Mouse (Mus musculus) stomach, embryonic 16.5 days (tissue): Measurements from ENCODE around the gene Aff3. TPM values are rescaled to one million over a fixed set of nuclear protein-coding genes. Genes with fewer than 3 reads are reported as not detected.

Experiments used
- ATAC-seq: fragments of 200-750 bp; cut with Nextera tagmentation; 2 replicates; pipeline ENCODE4 v1.8.0; 2017; ENCODE audit warnings: moderate number of reproducible peaks, moderate TSS enrichment; ENCODE audit not compliant: insufficient read depth, low FRiP score
- H3K27ac ChIP-seq: fragments of 300-500 bp; sonication (generic); 2 replicates; pipeline ENCODE4 v1.5.1; 2014; ENCODE audit warnings: low read length
- H3K27me3 ChIP-seq: fragments of 300-500 bp; sonication (generic); 2 replicates; pipeline ENCODE4 v1.6.1; 2014; ENCODE audit warnings: low read length, control low read depth, mixed read lengths; ENCODE audit not compliant: control insufficient read depth, insufficient read depth
- H3K36me3 ChIP-seq: fragments of 300-500 bp; sonication (generic); 2 replicates; pipeline ENCODE4 v1.6.1; 2014; ENCODE audit warnings: low read length; ENCODE audit not compliant: control insufficient read depth, insufficient read depth
- H3K4me1 ChIP-seq: fragments of 300-500 bp; sonication (generic); 2 replicates; pipeline ENCODE4 v1.6.1; 2014; ENCODE audit warnings: low read length, control low read depth, mixed read lengths; ENCODE audit not compliant: control insufficient read depth, insufficient read depth
- H3K4me2 ChIP-seq: fragments of 300-500 bp; sonication (generic); 2 replicates; pipeline ENCODE4 v1.6.1; 2014; ENCODE audit warnings: low read depth, low read length, mixed read lengths
- H3K4me3 ChIP-seq: fragments of 300-500 bp; sonication (generic); replicated peaks from 2 replicates; pipeline ENCODE4 v1.5.1; 2014; ENCODE audit warnings: mild to moderate bottlenecking, low read length
- H3K9ac ChIP-seq: fragments of 300-500 bp; sonication (generic); 2 replicates; pipeline ENCODE4 v1.6.1; 2014; ENCODE audit warnings: low read length
- H3K9me3 ChIP-seq: fragments of 300-500 bp; sonication (generic); replicated peaks from 2 replicates; pipeline ENCODE4 v1.6.1; 2016; ENCODE audit warnings: low read length, control low read depth; ENCODE audit not compliant: control insufficient read depth
- WGBS: fragments of 180-500 bp; shearing (Covaris S2); extraction: QIAGEN DNeasy Blood & Tissue Kit; methylation state at CpG from one replicate; pipeline ENCODE4 v1.1.7; 2014; 5-methylcytosine and 5-hydroxymethylcytosine counted together
- polyA plus RNA-seq: library from polyadenylated mRNA; unstranded; fragments of >200 nt; fragmentation: Nextera tagmentation; extraction: Ambion mirVana; gene quantifications from 2 replicates; pipeline ENCODE4 v1.2.1, GENCODE M21; 2015

Gene Aff3
- polyA plus RNA-seq, 1 experiment from 2014 or later: 3.0 TPM

- Histone ChIP-seq H3K9me3 (no peaks in the 10 kb centered on the region), H3K9ac (no peak overlapping the region), H3K27me3 (no peaks in the 10 kb centered on the region), H3K4me1 (0 out of 2 replicates have a peak, but pooled peaks cover 3% of the 10 kb centered on the region), H3K4me2 (no peak overlapping the region), H3K36me3 (no peaks in the 10 kb centered on the region), H3K4me3 (no peak overlapping the region), H3K27ac (no peak overlapping the region)
- 90% methylated on average over 11 of the region's 11 CpGs for WGBS
- no peak for ATAC-seq
These were observed 357.5 kb downstream of the Aff3 start for GRCm38 (mm10) chr1:38307234-38307633.

- H3K27me3 ChIP-seq: no peaks in the 10 kb centered on the region
- no peaks in the 10 kb centered on the region for H3K36me3 ChIP-seq
- no peak for ATAC-seq
- no peak overlapping the region for H3K4me2 ChIP-seq
- H3K27ac ChIP-seq: no peak overlapping the region
- no peak overlapping the region for H3K9ac ChIP-seq
- no peaks in the 10 kb centered on the region for H3K9me3 ChIP-seq
- 89% methylated on average over 7 of the region's 7 CpGs for WGBS
- 0 out of 2 replicates have a peak, but pooled peaks cover 3% of the 10 kb centered on the region for H3K4me1 ChIP-seq
- no peak overlapping the region for H3K4me3 ChIP-seq
These were observed 358.6 kb downstream of the Aff3 start for GRCm38 (mm10) chr1:38306146-38306545.

GRCm38 (mm10) chr1:38304376-38304775, 360.4 kb downstream of the Aff3 start:
- 78% methylated on average over 11 of the region's 11 CpGs for WGBS
- no peak overlapping the region for H3K4me3 ChIP-seq
- no peaks in the 10 kb centered on the region for H3K27me3 ChIP-seq
- H3K36me3 ChIP-seq: no peaks in the 10 kb centered on the region
- 0 out of 2 replicates have a peak, but pooled peaks cover 3% of the 10 kb centered on the region for H3K4me1 ChIP-seq
- no peak for ATAC-seq
- no peak overlapping the region for H3K9ac ChIP-seq
- H3K9me3 ChIP-seq: no peaks in the 10 kb centered on the region
- no peak overlapping the region for H3K27ac ChIP-seq
- no peak overlapping the region for H3K4me2 ChIP-seq

GRCm38 (mm10) chr1:38298291-38298690, 366.5 kb downstream of the Aff3 start:
- Histone ChIP-seq H3K9ac (no peak overlapping the region), H3K4me2 (no peak overlapping the region), H3K36me3 (no peaks in the 10 kb centered on the region), H3K27ac (no peak overlapping the region), H3K4me1 (no peaks in the 10 kb centered on the region), H3K27me3 (no peaks in the 10 kb centered on the region), H3K4me3 (no peak overlapping the region), H3K9me3 (no peaks in the 10 kb centered on the region)
- no peak for ATAC-seq
- WGBS: 67% methylated on average over 3 of the region's 3 CpGs

- H3K4me3 ChIP-seq: no peak overlapping the region
- no peaks in the 10 kb centered on the region for H3K9me3 ChIP-seq
- 79% methylated on average over 6 of the region's 6 CpGs for WGBS
- no peak overlapping the region for H3K4me2 ChIP-seq
- no peaks in the 10 kb centered on the region for H3K4me1 ChIP-seq
- H3K9ac ChIP-seq: no peak overlapping the region
- no peak overlapping the region for H3K27ac ChIP-seq
- no peaks in the 10 kb centered on the region for H3K27me3 ChIP-seq
- no peaks in the 10 kb centered on the region for H3K36me3 ChIP-seq
- ATAC-seq: no peak
These were observed 369.8 kb downstream of the Aff3 start for GRCm38 (mm10) chr1:38294906-38295305.

- Histone ChIP-seq H3K27me3 (no peaks in the 10 kb centered on the region), H3K4me2 (no peak overlapping the region), H3K36me3 (no peaks in the 10 kb centered on the region), H3K27ac (no peak overlapping the region), H3K9ac (no peak overlapping the region), H3K4me1 (no peaks in the 10 kb centered on the region), H3K4me3 (no peak overlapping the region), H3K9me3 (no peaks in the 10 kb centered on the region)
- no peak for ATAC-seq
- 95% methylated on average over 9 of the region's 9 CpGs for WGBS
These were observed 370.4 kb downstream of the Aff3 start for GRCm38 (mm10) chr1:38294336-38294695.

GRCm38 (mm10) chr1:38293671-38294335, 371.0 kb downstream of the Aff3 start:
- 87% methylated on average over 12 of the region's 12 CpGs for WGBS
- no peak overlapping the region for H3K4me2 ChIP-seq
- no peaks in the 10 kb centered on the region for H3K27me3 ChIP-seq
- H3K36me3 ChIP-seq: no peaks in the 10 kb centered on the region
- H3K27ac ChIP-seq: no peak overlapping the region
- H3K4me3 ChIP-seq: no peak overlapping the region
- H3K9me3 ChIP-seq: no peaks in the 10 kb centered on the region
- no peak for ATAC-seq
- H3K9ac ChIP-seq: no peak overlapping the region
- no peaks in the 10 kb centered on the region for H3K4me1 ChIP-seq

GRCm38 (mm10) chr1:38292851-38293250, 371.9 kb downstream of the Aff3 start:
- WGBS: 60% methylated on average over 4 of the region's 4 CpGs
- H3K4me2 ChIP-seq: no peak overlapping the region
- no peaks in the 10 kb centered on the region for H3K4me1 ChIP-seq
- ATAC-seq: no peak
- no peaks in the 10 kb centered on the region for H3K36me3 ChIP-seq
- H3K9ac ChIP-seq: no peak overlapping the region
- no peak overlapping the region for H3K4me3 ChIP-seq
- no peak overlapping the region for H3K27ac ChIP-seq
- H3K27me3 ChIP-seq: no peaks in the 10 kb centered on the region
- no peaks in the 10 kb centered on the region for H3K9me3 ChIP-seq

GRCm38 (mm10) chr1:38291915-38292314, 372.8 kb downstream of the Aff3 start:
- H3K4me3 ChIP-seq: no peak overlapping the region
- no peaks in the 10 kb centered on the region for H3K27me3 ChIP-seq
- WGBS: 77% methylated on average over 6 of the region's 6 CpGs
- no peaks in the 10 kb centered on the region for H3K36me3 ChIP-seq
- H3K27ac ChIP-seq: no peak overlapping the region
- no peaks in the 10 kb centered on the region for H3K9me3 ChIP-seq
- H3K9ac ChIP-seq: no peak overlapping the region
- no peaks in the 10 kb centered on the region for H3K4me1 ChIP-seq
- H3K4me2 ChIP-seq: no peak overlapping the region
- no peak for ATAC-seq
